Mouse (Mus musculus) hindbrain, embryonic 13.5 days (tissue): ENCODE results near the gene Prkab2. TPM values are rescaled to one million over a fixed set of nuclear protein-coding genes. Genes with fewer than 3 reads are reported as not detected.

Experiments
- ATAC-seq: fragments of 200-750 bp; cut with Nextera tagmentation; 2 replicates; pipeline ENCODE4 v1.8.0; 2017; ENCODE audit warnings: moderate TSS enrichment; ENCODE audit not compliant: low FRiP score
- H3K27ac ChIP-seq: fragments of 300-500 bp; sonication (generic); 2 replicates; pipeline ENCODE4 v1.5.1; 2015; ENCODE audit warnings: inconsistent platforms, mild to moderate bottlenecking, moderate library complexity
- H3K27me3 ChIP-seq: fragments of 300-500 bp; sonication (generic); 2 replicates; pipeline ENCODE4 v1.6.1; 2015; ENCODE audit warnings: mild to moderate bottlenecking, inconsistent platforms
- H3K36me3 ChIP-seq: fragments of 300-500 bp; sonication (generic); 2 replicates; pipeline ENCODE4 v1.6.1; 2015; ENCODE audit warnings: mild to moderate bottlenecking, inconsistent platforms
- H3K4me1 ChIP-seq: fragments of 300-500 bp; sonication (generic); replicated peaks from 2 replicates; pipeline ENCODE4 v1.6.1; 2015; ENCODE audit warnings: inconsistent platforms
- H3K4me2 ChIP-seq: fragments of 300-500 bp; sonication (generic); 2 replicates; pipeline ENCODE4 v1.6.1; 2015; ENCODE audit warnings: inconsistent platforms, mild to moderate bottlenecking, moderate library complexity
- H3K4me3 ChIP-seq: fragments of 300-500 bp; sonication (generic); 2 replicates; pipeline ENCODE4 v1.5.1; 2015; ENCODE audit warnings: mild to moderate bottlenecking, inconsistent platforms
- H3K9ac ChIP-seq: fragments of 300-500 bp; sonication (generic); 2 replicates; pipeline ENCODE4 v1.6.1; 2015; ENCODE audit warnings: mild to moderate bottlenecking, inconsistent platforms
- H3K9me3 ChIP-seq: fragments of 300-500 bp; sonication (generic); 2 replicates; pipeline ENCODE4 v1.6.1; 2016; ENCODE audit warnings: inconsistent platforms
- WGBS: fragments of 180-500 bp; shearing (Covaris S2); methylation state at CpG from one replicate; pipeline ENCODE4 v1.1.7; 2015; 5-methylcytosine and 5-hydroxymethylcytosine counted together
- polyA plus RNA-seq: library from polyadenylated mRNA; unstranded; fragments of >200 nt; fragmentation: Nextera tagmentation; extraction: Ambion mirVana; gene quantifications from 2 replicates; pipeline ENCODE4 v1.2.1, GENCODE M21; 2015

The Prkab2 gene
- polyA plus RNA-seq, 1 experiment from 2014 or later: 9.2 TPM

DNA sequence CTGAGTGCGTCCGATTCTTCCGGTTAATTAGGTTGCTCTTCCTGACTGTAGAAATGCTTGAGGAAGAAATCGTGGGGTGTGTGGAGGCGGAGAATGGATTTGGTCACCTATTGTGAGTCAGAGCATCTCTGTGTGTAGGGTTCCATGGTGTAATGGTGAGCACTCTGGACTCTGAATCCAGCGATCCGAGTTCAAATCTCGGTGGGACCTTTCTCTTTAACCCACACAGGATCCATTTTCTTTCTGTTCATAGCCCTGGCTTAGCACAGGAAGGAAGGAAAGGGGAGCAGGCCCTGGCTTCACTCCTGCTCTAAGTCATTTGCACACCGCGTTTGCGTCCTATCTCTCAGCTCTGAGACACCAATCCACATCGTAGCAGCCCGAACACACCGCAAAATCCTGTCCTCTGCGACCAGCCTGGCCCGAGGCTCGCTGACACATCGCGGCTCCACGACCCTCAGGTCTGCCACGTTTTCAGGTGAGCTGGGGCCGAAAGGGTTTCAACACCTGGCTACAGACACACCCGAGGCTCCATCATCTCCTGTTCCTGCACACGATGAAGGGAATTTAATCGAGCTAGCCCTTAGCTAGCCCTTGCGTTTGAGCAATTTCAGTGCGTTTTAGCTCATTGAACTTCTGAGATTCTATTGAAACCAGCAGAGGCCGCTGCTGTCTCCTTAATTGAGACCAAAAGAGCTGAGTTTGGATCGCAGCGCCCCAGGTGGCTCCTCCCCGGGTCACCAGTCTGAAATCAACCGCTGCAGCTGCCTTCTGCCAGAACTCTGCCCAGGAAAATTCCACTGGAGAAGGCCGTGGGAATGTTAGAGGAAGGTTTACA, 23.5 kb downstream of the Prkab2 start:
- Histone ChIP-seq H3K4me1 (peaks cover 27% of the 10 kb centered on the region), H3K9me3 (no peaks in the 10 kb centered on the region), H3K36me3 (no peaks in the 10 kb centered on the region), H3K4me3 (peak overlapping the region; percentile 40), H3K27me3 (peaks cover 38% of the 10 kb centered on the region), H3K27ac (no peak overlapping the region), H3K4me2 (peak overlapping the region; percentile 67), H3K9ac (peak overlapping the region; percentile 67)
- ATAC-seq: peak; percentile 55
- WGBS: 2% methylated on average over 33 of the region's 33 CpGs

DNA sequence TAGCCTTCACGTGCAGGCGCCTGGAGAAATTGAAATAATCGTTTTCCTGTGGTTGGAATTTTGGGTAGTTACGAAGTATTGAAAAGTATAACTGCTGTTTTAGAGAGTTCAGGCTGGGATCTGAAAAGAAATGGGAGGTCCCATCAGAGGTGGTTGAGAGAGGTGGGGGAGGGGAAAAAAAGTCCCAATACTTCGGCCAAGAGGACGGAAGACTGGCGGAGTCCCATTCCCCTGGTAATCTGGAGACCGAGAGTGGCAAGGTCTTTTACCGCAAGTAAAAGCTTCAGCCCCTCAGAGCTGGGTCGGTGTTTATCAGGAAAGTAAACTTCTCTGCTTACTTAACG, 24.1 kb downstream of the Prkab2 start:
- Histone ChIP-seq H3K27ac (no peak overlapping the region), H3K4me3 (peak overlapping the region; percentile 40), H3K36me3 (no peaks in the 10 kb centered on the region), H3K27me3 (peaks cover 38% of the 10 kb centered on the region), H3K9ac (no peak overlapping the region), H3K9me3 (no peaks in the 10 kb centered on the region), H3K4me2 (peak overlapping the region; percentile 67), H3K4me1 (peaks cover 27% of the 10 kb centered on the region)
- WGBS: 3% methylated on average over 11 of the region's 11 CpGs
- ATAC-seq: no peak

DNA sequence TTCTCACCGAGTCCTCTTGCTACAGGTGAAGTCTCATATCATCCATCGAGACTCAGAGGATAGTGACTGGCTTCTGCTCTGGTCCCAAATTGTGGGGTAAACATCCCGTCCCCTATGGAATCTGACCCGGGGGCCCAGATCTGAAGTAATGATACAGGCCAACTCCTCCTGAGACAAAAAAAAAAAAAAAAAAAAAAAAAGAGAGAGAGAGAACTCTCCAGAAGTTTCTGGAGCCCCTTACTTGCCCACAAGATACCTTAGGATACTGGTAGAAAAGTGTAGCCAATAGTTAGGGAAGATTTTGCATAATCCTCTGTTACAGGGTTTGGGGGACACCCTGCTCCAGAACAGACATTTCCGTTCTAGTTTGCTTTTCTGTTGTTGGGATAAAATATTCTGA, 24.6 kb downstream of the Prkab2 start:
- H3K36me3 ChIP-seq: no peaks in the 10 kb centered on the region
- peaks cover 38% of the 10 kb centered on the region for H3K27me3 ChIP-seq
- H3K4me2 ChIP-seq: peak overlapping the region; percentile 67
- ATAC-seq: no peak
- H3K9ac ChIP-seq: no peak overlapping the region
- 28% methylated on average over 5 of the region's 5 CpGs for WGBS
- H3K9me3 ChIP-seq: no peaks in the 10 kb centered on the region
- H3K4me1 ChIP-seq: peaks cover 27% of the 10 kb centered on the region
- no peak overlapping the region for H3K4me3 ChIP-seq
- H3K27ac ChIP-seq: no peak overlapping the region

DNA sequence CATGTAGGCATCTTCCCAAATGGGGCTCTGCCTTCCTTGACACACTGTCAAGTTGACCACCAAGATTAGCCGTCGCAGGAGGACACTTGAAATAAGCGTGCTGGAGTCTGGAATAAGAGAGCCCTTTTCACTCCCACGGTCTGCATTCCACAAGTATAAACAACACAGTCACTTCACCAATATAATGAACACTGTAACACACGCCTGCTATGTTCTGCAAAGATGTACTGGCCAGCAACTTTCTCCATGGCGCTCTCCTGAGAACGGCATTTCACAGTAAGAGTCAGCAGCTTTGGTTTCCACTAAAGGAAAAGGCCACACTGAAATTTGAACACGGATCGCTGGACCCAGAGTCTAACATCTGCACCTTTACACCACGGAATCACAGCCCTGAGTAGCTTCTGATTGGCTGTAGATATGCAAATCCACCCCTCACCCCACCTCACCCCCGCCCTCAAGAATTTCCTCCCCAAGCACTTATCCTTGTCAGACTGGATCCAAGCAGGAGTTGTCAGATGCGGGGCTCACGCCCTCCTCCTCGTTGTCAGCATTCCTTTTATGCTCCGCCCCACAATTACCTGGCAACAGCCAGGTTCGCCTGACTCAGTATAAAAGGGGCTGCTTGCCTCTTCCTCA, 25.7 kb downstream of the Prkab2 start:
- WGBS: 10% methylated on average over 16 of the region's 16 CpGs
- H3K27ac ChIP-seq: no peak overlapping the region
- H3K4me3 ChIP-seq: no peak overlapping the region
- peaks cover 38% of the 10 kb centered on the region for H3K27me3 ChIP-seq
- no peaks in the 10 kb centered on the region for H3K36me3 ChIP-seq
- no peak overlapping the region for H3K9ac ChIP-seq
- H3K4me1 ChIP-seq: peaks cover 27% of the 10 kb centered on the region
- 0 out of 2 replicates have a peak, but pooled peaks have one; percentile 17 for ATAC-seq
- H3K9me3 ChIP-seq: no peaks in the 10 kb centered on the region
- peak overlapping the region; percentile 26; the same call in 1 of the 2 replicates for H3K4me2 ChIP-seq

DNA sequence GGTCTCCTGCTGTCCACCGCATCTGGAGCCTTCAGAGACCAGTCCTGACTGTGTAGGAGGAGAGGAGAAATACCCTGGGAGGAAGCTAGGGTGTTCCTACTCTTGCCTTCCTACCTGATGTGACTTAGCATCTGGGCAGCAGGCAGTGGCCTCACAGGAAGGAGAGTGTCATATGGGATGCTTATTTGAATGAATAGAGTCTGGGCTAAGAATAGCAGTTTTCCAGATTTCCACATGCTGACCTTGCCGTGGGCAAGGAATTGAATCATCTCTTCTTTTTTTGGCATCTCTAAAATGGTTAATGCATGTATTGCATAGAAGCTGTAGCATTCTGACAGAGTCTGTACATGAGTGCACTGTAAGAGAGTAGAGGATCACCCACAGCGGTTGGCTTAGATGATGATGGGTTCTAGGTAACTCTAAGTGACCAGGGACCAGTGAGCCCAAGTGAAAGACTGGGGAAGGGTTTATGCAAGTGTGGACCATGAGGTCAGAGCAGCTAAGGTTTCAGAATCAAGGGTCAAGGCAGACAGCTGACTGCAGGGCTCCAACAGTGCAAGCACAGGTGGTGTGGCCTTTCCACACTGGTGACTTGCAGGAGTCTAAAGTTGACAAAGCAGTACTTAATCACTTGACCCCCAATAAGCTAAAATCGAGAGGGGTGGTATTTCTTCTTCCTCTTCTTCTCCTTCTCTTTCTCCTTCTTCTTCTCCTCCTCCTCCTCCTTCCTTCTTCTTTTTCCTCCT, 28.6 kb downstream of the Prkab2 start:
- H3K36me3 ChIP-seq: peaks cover 21% of the 10 kb centered on the region
- WGBS: 84% methylated on average over 4 of the region's 4 CpGs
- H3K27ac ChIP-seq: no peak overlapping the region
- peaks cover 33% of the 10 kb centered on the region for H3K27me3 ChIP-seq
- no peaks in the 10 kb centered on the region for H3K9me3 ChIP-seq
- no peak overlapping the region for H3K9ac ChIP-seq
- no peak overlapping the region for H3K4me3 ChIP-seq
- H3K4me2 ChIP-seq: no peak overlapping the region
- no peak for ATAC-seq
- H3K4me1 ChIP-seq: peaks cover 23% of the 10 kb centered on the region

DNA sequence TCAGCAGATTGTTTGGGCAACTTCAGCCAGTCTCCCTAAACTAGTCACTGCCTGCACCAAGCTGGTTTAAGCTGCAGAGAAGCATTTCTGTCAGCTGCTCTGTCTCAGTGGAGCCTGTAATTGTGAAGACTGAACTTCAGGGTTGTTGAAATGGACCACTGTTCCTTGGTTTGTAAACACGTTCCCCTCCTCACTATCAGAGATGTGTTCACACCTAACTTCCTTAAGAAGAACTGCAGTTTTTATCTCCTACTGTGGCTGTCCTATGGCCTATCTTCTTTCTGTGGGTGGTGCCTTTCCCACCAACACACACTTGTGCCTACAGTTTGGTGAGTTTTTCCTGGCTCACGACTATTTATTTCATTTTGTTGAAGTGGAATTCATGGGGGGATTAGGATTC, 31.3 kb downstream of the Prkab2 start:
- 88% methylated on average over 2 of the region's 2 CpGs for WGBS
- Histone ChIP-seq H3K9ac (no peak overlapping the region), H3K9me3 (no peaks in the 10 kb centered on the region), H3K4me3 (no peak overlapping the region), H3K4me1 (peaks cover 4% of the 10 kb centered on the region; the same call in 1 of the 2 replicates), H3K36me3 (peaks cover 43% of the 10 kb centered on the region), H3K27me3 (peaks cover 12% of the 10 kb centered on the region), H3K4me2 (no peak overlapping the region), H3K27ac (no peak overlapping the region)
- ATAC-seq: no peak

DNA sequence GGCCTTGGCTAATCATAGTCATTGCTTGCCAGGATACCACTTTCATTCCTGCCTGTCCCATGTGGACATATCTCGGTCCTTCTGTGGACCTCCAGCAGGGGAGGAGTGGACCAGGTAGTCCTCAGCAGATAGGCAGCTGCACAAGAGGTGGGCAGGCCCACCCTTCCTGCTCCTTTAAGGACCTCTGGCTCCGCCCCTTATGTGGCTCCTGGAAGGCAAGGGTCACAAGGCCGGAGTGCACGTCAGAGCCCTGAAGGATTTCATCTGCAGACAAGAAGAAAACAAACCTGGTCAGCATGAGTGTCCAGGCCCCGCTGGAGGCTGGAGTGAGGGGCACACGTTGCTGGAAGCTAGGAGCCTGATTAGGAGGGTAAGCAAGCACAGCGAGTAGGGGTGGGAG, 32.6 kb downstream of the Prkab2 start:
- Histone ChIP-seq H3K9ac (no peak overlapping the region), H3K9me3 (no peaks in the 10 kb centered on the region), H3K4me3 (no peak overlapping the region), H3K27me3 (peaks cover 7% of the 10 kb centered on the region; the same call in 1 of the 2 replicates), H3K4me1 (peaks cover 4% of the 10 kb centered on the region; the same call in 1 of the 2 replicates), H3K36me3 (peaks cover 56% of the 10 kb centered on the region), H3K4me2 (no peak overlapping the region), H3K27ac (no peak overlapping the region)
- WGBS: 68% methylated on average over 7 of the region's 7 CpGs
- ATAC-seq: no peak

DNA sequence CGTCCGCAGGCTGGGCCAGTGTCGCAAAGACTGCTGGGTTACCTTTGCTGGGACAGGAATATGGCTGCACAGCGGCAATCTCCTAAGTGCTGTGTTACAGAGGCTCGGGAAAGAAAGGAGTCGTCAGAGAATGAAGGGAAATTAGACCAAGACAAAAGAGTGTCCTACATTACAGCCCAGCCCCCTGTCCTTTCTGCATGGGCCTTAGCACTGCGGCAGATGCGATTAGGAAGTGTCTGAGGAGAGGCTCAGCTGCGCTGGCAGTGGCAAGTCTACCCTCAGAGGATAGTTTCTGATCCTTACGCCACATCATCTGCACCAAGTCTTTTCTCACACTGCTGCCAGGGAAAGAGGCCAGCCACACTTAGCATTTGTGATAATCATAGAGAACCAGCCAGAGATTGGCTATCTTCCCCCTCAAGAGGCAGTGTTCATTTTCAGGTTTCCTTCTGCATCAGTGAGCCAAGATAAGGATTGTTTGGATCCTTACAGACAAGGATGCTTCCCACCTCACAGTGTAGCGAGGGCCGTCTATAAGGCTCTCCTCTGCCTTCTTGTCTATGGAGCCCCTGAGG, 33.5 kb downstream of the Prkab2 start:
- H3K27ac ChIP-seq: 0 out of 2 replicates have a peak overlapping the region, but pooled peaks have one; percentile 26
- no peak overlapping the region for H3K4me3 ChIP-seq
- H3K4me1 ChIP-seq: peaks cover 4% of the 10 kb centered on the region; the same call in 1 of the 2 replicates
- ATAC-seq: no peak
- WGBS: 61% methylated on average over 12 of the region's 12 CpGs
- no peaks in the 10 kb centered on the region for H3K9me3 ChIP-seq
- H3K36me3 ChIP-seq: peaks cover 60% of the 10 kb centered on the region
- no peak overlapping the region for H3K4me2 ChIP-seq
- no peak overlapping the region; the same call in 1 of the 2 replicates for H3K9ac ChIP-seq
- peaks cover 3% of the 10 kb centered on the region; the same call in 1 of the 2 replicates for H3K27me3 ChIP-seq

DNA sequence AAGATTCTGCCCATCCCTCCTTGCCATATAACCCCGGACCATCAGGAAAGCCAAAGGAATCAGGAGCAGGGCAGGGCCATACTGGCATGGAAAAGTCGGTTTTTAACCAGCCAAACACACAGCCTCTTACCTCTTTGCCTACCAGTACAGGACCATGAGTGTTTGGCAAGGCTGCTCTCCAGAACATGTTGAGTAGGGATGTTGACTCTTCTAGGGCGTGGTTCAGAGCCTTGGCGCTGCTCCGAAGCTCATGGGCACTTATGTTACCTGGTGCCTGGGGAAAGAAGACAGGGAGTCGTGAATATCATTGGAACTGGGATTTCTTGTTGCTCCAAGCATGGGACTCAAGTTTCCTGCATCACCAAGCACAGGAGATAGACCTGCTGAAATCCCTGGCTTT, 35.8 kb downstream of the Prkab2 start:
- Histone ChIP-seq H3K9ac (no peak overlapping the region), H3K4me1 (peaks cover 4% of the 10 kb centered on the region; the same call in 1 of the 2 replicates), H3K9me3 (no peaks in the 10 kb centered on the region), H3K27me3 (peaks cover 3% of the 10 kb centered on the region; the same call in 1 of the 2 replicates), H3K4me2 (no peak overlapping the region), H3K36me3 (peaks cover 73% of the 10 kb centered on the region), H3K27ac (no peak overlapping the region), H3K4me3 (no peak overlapping the region)
- 88% methylated on average over 6 of the region's 6 CpGs for WGBS
- no peak for ATAC-seq

DNA sequence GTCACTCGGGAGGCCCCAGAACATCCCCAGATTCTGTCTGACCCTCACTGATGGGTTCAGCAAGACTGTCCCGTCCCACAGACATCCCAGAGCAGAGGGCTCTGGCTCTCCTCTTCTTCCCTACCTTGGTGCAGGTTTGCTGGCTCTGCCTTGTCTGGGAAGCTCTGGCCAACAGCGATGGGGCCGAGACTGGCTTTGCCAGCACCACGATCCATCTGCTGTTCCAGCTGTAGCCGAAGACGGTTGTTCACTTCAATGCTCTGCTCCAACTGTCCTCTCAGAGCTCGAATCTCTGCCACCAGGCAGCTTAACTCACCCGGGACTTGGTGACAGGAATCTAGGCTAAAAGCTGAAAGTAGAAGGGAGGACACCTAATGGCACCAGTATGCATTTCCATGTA, 38.9 kb downstream of the Prkab2 start:
- H3K4me2 ChIP-seq: no peak overlapping the region
- H3K9ac ChIP-seq: no peak overlapping the region
- no peak overlapping the region for H3K4me3 ChIP-seq
- no peak for ATAC-seq
- WGBS: 87% methylated on average over 9 of the region's 9 CpGs
- peaks cover 3% of the 10 kb centered on the region; the same call in 1 of the 2 replicates for H3K27me3 ChIP-seq
- H3K27ac ChIP-seq: no peak overlapping the region
- H3K9me3 ChIP-seq: no peaks in the 10 kb centered on the region
- H3K36me3 ChIP-seq: peaks cover 73% of the 10 kb centered on the region
- H3K4me1 ChIP-seq: no peaks in the 10 kb centered on the region

DNA sequence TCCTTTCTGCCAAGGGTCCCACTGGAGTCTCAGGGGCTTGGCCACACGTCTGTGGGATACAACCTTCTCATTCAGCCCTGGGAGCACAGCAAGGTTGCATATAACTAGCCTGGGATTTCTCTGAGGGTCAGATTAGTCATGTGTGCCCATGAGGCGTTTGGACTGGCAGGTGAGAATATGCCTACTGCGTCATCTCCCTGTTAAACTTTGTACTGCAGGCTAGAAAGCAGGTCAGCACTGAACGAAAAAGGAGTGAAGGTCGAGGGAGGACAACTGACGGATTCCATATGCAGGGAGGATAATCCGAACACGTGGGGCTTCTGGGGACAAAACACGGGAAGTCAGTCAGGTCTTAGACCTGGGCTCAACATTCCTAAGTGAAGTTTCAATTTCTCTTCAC, 39.3 kb downstream of the Prkab2 start:
- no peak for ATAC-seq
- no peak overlapping the region for H3K4me2 ChIP-seq
- no peaks in the 10 kb centered on the region for H3K4me1 ChIP-seq
- H3K9ac ChIP-seq: no peak overlapping the region
- H3K36me3 ChIP-seq: peaks cover 76% of the 10 kb centered on the region
- WGBS: 88% methylated on average over 9 of the region's 9 CpGs
- H3K9me3 ChIP-seq: no peaks in the 10 kb centered on the region
- H3K27ac ChIP-seq: no peak overlapping the region
- H3K4me3 ChIP-seq: no peak overlapping the region
- H3K27me3 ChIP-seq: peaks cover 3% of the 10 kb centered on the region; the same call in 1 of the 2 replicates

DNA sequence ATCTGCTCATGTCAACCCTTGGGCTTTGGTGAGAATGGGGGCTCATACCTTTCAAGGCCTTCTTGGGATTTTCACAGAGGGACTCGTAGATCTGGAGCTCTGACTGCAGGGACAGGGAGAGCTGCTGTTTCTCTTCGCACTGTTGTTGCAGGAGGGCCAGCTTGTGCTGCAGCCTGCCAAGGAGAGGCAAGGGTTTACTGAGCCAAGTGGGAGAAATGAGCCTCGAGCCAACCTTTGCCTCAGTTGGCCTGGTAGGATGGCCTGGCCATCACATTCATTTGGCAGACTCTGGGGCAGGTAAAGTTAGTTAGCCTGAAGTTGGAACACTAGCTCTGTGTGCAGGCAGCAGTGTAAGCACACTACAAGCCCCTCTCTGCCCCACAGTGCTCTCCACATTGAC, 41.1 kb downstream of the Prkab2 start:
- WGBS: 81% methylated on average over 3 of the region's 3 CpGs
- peaks cover 72% of the 10 kb centered on the region for H3K36me3 ChIP-seq

More for the DNA sequence above, 41.1 kb downstream of the Prkab2 start:
- no peak overlapping the region for H3K27ac ChIP-seq
- no peak overlapping the region for H3K4me2 ChIP-seq
- ATAC-seq: no peak
- no peak overlapping the region for H3K4me3 ChIP-seq
- H3K4me1 ChIP-seq: no peaks in the 10 kb centered on the region
- no peaks in the 10 kb centered on the region for H3K9me3 ChIP-seq
- no peaks in the 10 kb centered on the region; the same call in 1 of the 2 replicates for H3K27me3 ChIP-seq
- no peak overlapping the region for H3K9ac ChIP-seq
